Mouse (Mus musculus) stomach, adult 2 months (tissue): ENCODE data around the gene Olfr73. TPM values are rescaled to one million over a fixed set of nuclear protein-coding genes. Genes with fewer than 3 reads are reported as not detected.

Source experiments
- polyA plus RNA-seq: library from polyadenylated mRNA; depleted of rRNA; stranded (reverse); fragments of >200 nt; gene quantifications from 2 replicates; pipeline ENCODE4 v1.2.3, GENCODE M21; 2012; rRNA removed

Olfr73 gene
- not detected in 2 replicates for polyA plus RNA-seq

GRCm38 (mm10) chr2:88037599-88037998 is at the start of gene Olfr73:
TSS of gene Olfr73 (minus strand) at chr2:88037699.

GRCm38 (mm10) chr2:88071730-88072129 is 34.2 kb upstream of the Olfr73 start, which contains the start of gene Olfr1163:
TSS of gene Olfr1163 (minus strand) at chr2:88071830.

GRCm38 (mm10) chr2:88051029-88051428 is 13.5 kb upstream of the Olfr73 start, which contains the start of gene Olfr1162:
TSS of gene Olfr1162 (minus strand) at chr2:88051129.

GRCm38 (mm10) chr2:88022474-88022873 is 15.0 kb downstream of the Olfr73 start, which contains the start of gene Olfr1161:
TSS of gene Olfr1161 (plus strand) at chr2:88022774.

GRCm38 (mm10) chr2:88007515-88008318 is 29.8 kb downstream of the Olfr73 start, which contains the start of gene Olfr1160:
TSS of gene Olfr1160 (minus strand) at chr2:88008268.

GRCm38 (mm10) chr2:87989813-87990212 is 47.7 kb downstream of the Olfr73 start, which contains the start of gene Olfr1158:
TSS of gene Olfr1158 (plus strand) at chr2:87990113.

Other genes starting within 250 kb of the Olfr73 start
- gene Olfr1143, start 237.1 kb downstream of the Olfr73 start, polyA plus RNA-seq: not detected in 2 replicates
- gene Olfr1145, start 227.9 kb downstream of the Olfr73 start, polyA plus RNA-seq: not detected in 2 replicates
- gene Olfr1148, start 207.2 kb downstream of the Olfr73 start, polyA plus RNA-seq: not detected in 2 replicates
- not detected in 2 replicates for gene Olfr1150-ps1, start 193.7 kb downstream of the Olfr73 start, polyA plus RNA-seq
- gene Olfr1151, start 181.8 kb downstream of the Olfr73 start, polyA plus RNA-seq: not detected in 2 replicates
- gene Olfr1152, start 171.2 kb downstream of the Olfr73 start, polyA plus RNA-seq: not detected in 2 replicates
- gene Olfr1153, start 142.7 kb downstream of the Olfr73 start, polyA plus RNA-seq: not detected in 2 replicates
- gene Olfr1154, start 132.5 kb downstream of the Olfr73 start, polyA plus RNA-seq: not detected in 2 replicates
- gene Olfr1155, start 92.6 kb downstream of the Olfr73 start, polyA plus RNA-seq: not detected in 2 replicates
- gene Olfr1156, start 84.6 kb downstream of the Olfr73 start, polyA plus RNA-seq: not detected in 2 replicates
- not detected in 2 replicates for gene Olfr1157, start 69.4 kb downstream of the Olfr73 start, polyA plus RNA-seq
- not detected in 2 replicates for gene Olfr74, start 63.0 kb downstream of the Olfr73 start, polyA plus RNA-seq
- not detected in 2 replicates for gene Olfr1158, start 47.6 kb downstream of the Olfr73 start, polyA plus RNA-seq
- not detected in 2 replicates for gene Olfr1160, start 29.4 kb downstream of the Olfr73 start, polyA plus RNA-seq
- gene Olfr1161, start 14.9 kb downstream of the Olfr73 start, polyA plus RNA-seq: not detected in 2 replicates
- gene Olfr1162, start 13.4 kb upstream of the Olfr73 start, polyA plus RNA-seq: not detected in 2 replicates
- gene Olfr1163, start 34.1 kb upstream of the Olfr73 start, polyA plus RNA-seq: not detected in 2 replicates
- not detected in 2 replicates for gene Olfr1164, start 56.3 kb upstream of the Olfr73 start, polyA plus RNA-seq
- not detected in 2 replicates for gene Olfr1166, start 90.6 kb upstream of the Olfr73 start, polyA plus RNA-seq
- not detected in 2 replicates for gene Olfr1167, start 117.5 kb upstream of the Olfr73 start, polyA plus RNA-seq
- gene Olfr1168, start 144.2 kb upstream of the Olfr73 start, polyA plus RNA-seq: not detected in 2 replicates
- gene Olfr1170, start 190.6 kb upstream of the Olfr73 start, polyA plus RNA-seq: not detected in 2 replicates
- not detected in 2 replicates for gene Olfr1173, start 242.2 kb upstream of the Olfr73 start, polyA plus RNA-seq